Mouse (Mus musculus) neural tube, embryonic 10.5 days (tissue): Measurements from ENCODE around the gene Stam2.
A peak's percentile ranks its signal among the peaks of the same experiment; 100 is the strongest.

Source experiments
- DNase-seq: peaks from one replicate; pipeline ENCODE4 v3.0.0-alpha.2; 2017; ENCODE audit warnings: low spot score; ENCODE audit errors: extremely low spot score

Gene Stam2

GRCm38 (mm10) chr2:52730891-52731290 lies 11.2 kb downstream of the Stam2 start:
- no peak for DNase-seq

- DNase-seq = no peak
These were observed 21.7 kb downstream of the Stam2 start for GRCm38 (mm10) chr2:52720231-52721025.

GRCm38 (mm10) chr2:52717076-52717475 lies 25.0 kb downstream of the Stam2 start:
- DNase-seq = no peak

GRCm38 (mm10) chr2:52715538-52715937 lies 26.5 kb downstream of the Stam2 start:
- DNase-seq = no peak

GRCm38 (mm10) chr2:52714111-52714510 lies 28.0 kb downstream of the Stam2 start:
- DNase-seq = no peak

- no peak for DNase-seq
These were observed 31.3 kb downstream of the Stam2 start for GRCm38 (mm10) chr2:52710804-52711203.

GRCm38 (mm10) chr2:52709417-52709816 lies 32.7 kb downstream of the Stam2 start:
- no peak for DNase-seq

GRCm38 (mm10) chr2:52701368-52702036 lies 40.6 kb downstream of the Stam2 start:
- DNase-seq = no peak

- DNase-seq = no peak
These were observed 41.7 kb downstream of the Stam2 start for GRCm38 (mm10) chr2:52700352-52700751.

- DNase-seq = no peak
These were observed 47.5 kb downstream of the Stam2 start for GRCm38 (mm10) chr2:52694604-52695003.

- no peak for DNase-seq
These were observed 50.3 kb downstream of the Stam2 start for GRCm38 (mm10) chr2:52691745-52692144.

GRCm38 (mm10) chr2:52686601-52687000 lies 55.5 kb downstream of the Stam2 start:
- no peak for DNase-seq

GRCm38 (mm10) chr2:52677589-52677988 lies 64.5 kb downstream of the Stam2 start:
- DNase-seq = no peak

- DNase-seq = peak; percentile 15
These were observed 65.2 kb downstream of the Stam2 start for GRCm38 (mm10) chr2:52676913-52677303.

GRCm38 (mm10) chr2:52676023-52676912 lies 65.8 kb downstream of the Stam2 start, which contains the start of gene Cacnb4:
Cacnb4 (minus strand) TSS chr2:52676831.
- peak; percentile 73 for DNase-seq

GRCm38 (mm10) chr2:52675278-52675987 lies 66.6 kb downstream of the Stam2 start:
- peak; percentile 61 for DNase-seq

- peak; percentile 58 for DNase-seq
These were observed 67.2 kb downstream of the Stam2 start for GRCm38 (mm10) chr2:52674886-52675277.

- no peak for DNase-seq
These were observed 68.9 kb downstream of the Stam2 start for GRCm38 (mm10) chr2:52673172-52673571.

- DNase-seq = no peak
These were observed 71.3 kb downstream of the Stam2 start for GRCm38 (mm10) chr2:52670733-52671132.

GRCm38 (mm10) chr2:52668480-52668879 lies 73.6 kb downstream of the Stam2 start:
- DNase-seq = no peak

GRCm38 (mm10) chr2:52656722-52657121 lies 85.4 kb downstream of the Stam2 start:
- DNase-seq = no peak
